Mouse (Mus musculus): ENCODE data around the gene Ddr2. TPM values are rescaled to one million over a fixed set of nuclear protein-coding genes. Genes with fewer than 3 reads are reported as not detected.
"Not testable (repeated sequence)": the region's sequence is repeated elsewhere in the genome, so short reads cannot be mapped to it uniquely, and the experiment has no call there.

Ddr2 gene
- total RNA-seq, 2 experiments from 2014 or later: 16.4 to 22.5 TPM

DNA sequence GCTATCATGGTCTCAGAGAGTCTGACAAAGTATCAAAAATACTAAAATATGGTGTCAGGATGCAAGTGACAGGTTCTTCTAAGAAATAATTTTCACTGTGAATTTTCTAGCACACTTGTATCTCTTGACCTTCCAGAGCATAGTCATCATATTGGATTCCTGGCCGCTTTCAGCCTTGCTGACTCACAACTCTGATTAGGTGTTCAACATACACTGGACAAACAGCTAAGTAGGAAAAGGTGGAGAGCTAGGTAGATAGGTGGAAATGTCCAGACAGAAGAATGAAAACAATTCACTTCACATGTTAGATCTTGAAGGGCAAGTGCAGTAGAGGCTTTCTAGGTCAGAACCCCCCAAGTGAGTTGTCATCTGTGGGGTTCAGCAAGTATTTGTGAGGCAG is 101.3 kb downstream of the Ddr2 start:
- intact Hi-C loops (cut with DNase I): no loop called here
- TF ChIP-seq CTCF (IDR thresholded peaks at IDR 0.05): no peak
- H3K4me3 ChIP-seq: no peak overlapping the region
- H3K27ac ChIP-seq: no peak overlapping the region
- no peak for DNase-seq

DNA sequence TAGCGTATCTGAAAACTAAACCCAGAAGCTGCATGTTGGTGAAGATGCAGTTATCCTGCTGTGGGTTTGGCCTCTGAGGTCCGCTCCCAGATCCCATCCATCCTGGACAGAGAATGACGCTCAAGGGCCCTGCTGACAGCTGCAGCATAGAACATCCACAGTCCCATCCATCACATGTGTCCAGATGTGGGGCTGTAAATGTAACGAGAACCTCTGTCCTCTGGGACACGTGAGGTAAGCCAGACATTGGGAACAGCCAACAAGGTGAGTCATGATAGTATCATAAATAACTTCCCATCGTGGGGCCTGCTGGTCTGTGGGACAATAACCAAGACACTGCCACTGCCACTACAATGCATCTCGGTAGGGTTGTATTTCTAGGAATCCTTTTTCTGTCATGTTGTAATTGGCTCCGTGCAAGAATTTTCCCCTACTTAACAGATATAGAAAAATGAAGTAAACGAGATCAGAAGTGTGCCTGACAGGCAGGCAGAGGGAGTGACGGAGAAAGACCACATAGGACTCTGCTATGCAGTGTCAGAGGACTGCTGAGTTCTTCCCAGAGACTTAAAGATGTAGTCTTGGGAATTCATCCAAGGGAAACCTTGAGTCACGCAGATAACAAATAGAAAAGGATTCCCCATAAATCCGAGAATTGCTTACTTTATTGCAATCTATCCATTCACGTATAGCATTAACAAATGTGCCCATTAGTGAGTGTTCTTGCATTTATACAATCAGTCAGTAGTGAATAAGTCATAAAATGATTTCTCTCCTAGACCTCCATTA is 101.9 kb downstream of the Ddr2 start:
- no peak overlapping the region for H3K4me3 ChIP-seq
- no peak for TF ChIP-seq CTCF (IDR thresholded peaks at IDR 0.05)
- H3K27ac ChIP-seq: no peak overlapping the region; the same call in 1 of the 2 replicates
- DNase-seq: no peak
- intact Hi-C loops (cut with DNase I): no loop called here

DNA sequence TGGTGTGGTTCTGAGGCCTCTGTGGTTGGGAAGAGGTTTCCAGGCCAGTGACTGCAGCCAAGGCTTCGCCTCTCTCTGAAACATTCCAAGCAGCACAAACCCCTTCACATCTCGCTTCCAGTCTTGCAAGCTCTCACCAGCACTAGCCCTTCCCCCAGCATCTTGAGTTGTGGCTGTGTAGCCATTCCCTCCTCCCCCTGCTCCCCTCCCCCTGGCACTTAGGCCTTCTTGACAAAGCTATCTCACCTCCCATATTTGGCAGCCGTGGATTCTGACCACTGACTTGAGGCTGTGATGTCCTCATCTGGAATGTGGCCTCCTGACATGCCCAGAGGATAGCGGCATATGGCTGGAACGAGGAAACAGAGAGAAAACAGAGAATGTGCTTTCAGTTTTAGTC is 104.0 kb downstream of the Ddr2 start:
- intact Hi-C loops (cut with DNase I): no loop called here
- DNase-seq: peak; percentile 57
- H3K4me3 ChIP-seq: no peak overlapping the region
- TF ChIP-seq CTCF (IDR thresholded peaks at IDR 0.05): no peak
- H3K27ac ChIP-seq: peak overlapping the region; percentile 62

DNA sequence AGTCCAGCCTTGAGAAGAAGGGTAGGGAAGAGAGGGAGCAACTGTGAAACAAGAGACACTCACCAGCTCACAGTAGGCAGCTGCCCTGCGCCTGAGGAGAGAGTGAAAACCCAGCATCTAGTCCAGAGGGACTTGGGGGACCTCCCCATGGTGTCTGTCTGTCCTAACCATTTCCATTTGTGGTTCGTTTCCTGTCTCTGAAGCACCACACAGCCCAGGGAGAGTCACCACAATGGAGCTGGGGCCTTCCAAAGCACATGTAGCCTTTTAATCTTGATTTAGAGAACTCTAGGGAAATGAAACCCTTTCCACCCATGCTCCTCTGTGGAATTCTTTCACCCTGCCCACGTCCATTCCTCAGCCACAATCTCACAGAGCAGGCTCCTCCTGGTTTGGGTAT is 105.3 kb downstream of the Ddr2 start:
- H3K4me3 ChIP-seq: no peak overlapping the region
- no peak for DNase-seq
- intact Hi-C loops (cut with DNase I): no loop called here
- TF ChIP-seq CTCF (IDR thresholded peaks at IDR 0.05): no peak
- H3K27ac ChIP-seq: no peak overlapping the region

DNA sequence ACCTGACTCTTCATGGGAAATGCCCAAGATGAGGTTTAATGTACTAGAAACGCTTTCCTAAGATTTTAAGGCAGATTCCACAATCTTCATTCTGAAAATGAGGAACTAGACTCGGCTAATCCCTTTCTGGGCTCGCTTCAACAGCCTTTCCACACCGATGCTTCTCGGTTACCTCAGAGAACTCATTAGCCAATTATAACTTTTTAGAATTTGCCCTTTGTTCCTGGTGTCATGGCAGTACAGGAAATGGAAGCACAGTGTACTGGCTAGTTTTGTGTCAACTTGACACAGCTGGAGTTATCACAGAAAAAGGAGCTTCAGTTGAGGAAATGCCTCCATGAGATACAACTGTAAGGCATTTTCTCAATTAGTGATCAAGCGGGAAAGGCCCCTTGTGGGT is 116.7 kb downstream of the Ddr2 start:
- intact Hi-C loops (cut with DNase I); H3K27ac ChIP-seq; DNase-seq; H3K4me3 ChIP-seq: not testable (repeated sequence)

DNA sequence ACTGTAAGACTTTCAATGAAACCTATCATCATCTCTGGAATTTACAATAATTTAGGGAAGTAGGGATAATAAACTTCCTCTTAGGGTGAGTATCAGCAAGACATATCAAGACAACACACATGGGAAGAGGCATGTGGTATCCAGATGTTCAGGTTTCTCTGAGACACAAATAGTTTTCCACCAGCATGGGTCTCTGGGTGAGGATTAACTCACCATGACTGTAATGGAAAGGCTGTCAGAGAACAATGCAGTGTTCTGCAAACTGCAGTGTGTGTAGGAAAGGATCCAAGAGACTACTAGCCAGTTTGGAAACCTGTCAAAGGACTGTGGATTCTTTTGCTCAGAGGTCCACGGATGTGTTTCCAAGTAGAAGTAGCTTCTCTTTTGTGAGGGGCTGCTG is 124.4 kb downstream of the Ddr2 start:
- DNase-seq: no peak
- intact Hi-C loops (cut with DNase I): no loop called here
- Histone ChIP-seq H3K27ac (0 out of 2 replicates have a peak overlapping the region, but pooled peaks have one; percentile 31), H3K4me3 (no peak overlapping the region)
- TF ChIP-seq CTCF (IDR thresholded peaks at IDR 0.05): no peak

DNA sequence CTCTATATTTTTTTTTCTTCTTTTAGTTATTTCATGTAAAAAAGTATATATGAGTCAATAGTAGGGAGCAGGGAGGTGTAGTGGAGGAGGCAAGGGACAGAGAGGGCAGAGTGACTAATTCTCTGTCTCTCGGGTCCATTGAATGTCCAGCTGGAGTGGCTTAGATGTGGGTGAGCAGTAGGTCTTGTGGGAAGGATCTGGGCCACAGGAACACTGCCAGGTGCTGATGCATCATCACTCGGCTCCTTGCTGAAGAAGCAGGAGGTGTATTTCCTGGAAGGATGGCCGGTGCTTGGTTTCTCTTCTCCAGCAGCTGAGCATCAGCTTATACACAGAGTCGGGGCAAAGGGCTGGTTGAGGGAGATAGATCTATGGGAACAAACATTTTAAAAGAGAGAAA is 132.9 kb downstream of the Ddr2 start:
- no peak for TF ChIP-seq CTCF (IDR thresholded peaks at IDR 0.05)
- no peak for DNase-seq
- H3K4me3 ChIP-seq: no peak overlapping the region
- intact Hi-C loops (cut with DNase I): no loop called here
- H3K27ac ChIP-seq: no peak overlapping the region

DNA sequence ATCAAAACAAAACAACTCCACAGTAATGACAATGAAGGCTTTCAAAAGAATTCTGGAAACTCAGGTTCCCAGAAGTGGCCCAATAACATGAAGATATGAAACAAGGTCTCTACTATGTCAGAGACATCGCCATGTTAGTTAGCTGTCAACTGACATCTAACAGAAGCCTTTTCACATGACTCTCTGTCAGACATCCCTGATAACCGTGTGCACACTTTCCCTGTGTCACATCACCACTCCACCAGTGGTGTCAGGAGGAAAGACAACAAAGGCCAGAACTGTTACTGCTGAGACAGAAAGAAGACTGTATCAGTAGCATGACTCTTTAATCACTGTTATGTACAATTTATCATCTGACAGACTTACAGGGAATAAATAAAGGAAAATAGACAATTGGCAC is 138.6 kb downstream of the Ddr2 start:
- TF ChIP-seq CTCF (IDR thresholded peaks at IDR 0.05): no peak
- H3K4me3 ChIP-seq: no peak overlapping the region
- no peak for DNase-seq
- no peak overlapping the region for H3K27ac ChIP-seq
- intact Hi-C loops (cut with DNase I): loop anchor here (5.0 kb wide), 1 partner anchor 80 kb away; no protein-coding TSS in a partner anchor

DNA sequence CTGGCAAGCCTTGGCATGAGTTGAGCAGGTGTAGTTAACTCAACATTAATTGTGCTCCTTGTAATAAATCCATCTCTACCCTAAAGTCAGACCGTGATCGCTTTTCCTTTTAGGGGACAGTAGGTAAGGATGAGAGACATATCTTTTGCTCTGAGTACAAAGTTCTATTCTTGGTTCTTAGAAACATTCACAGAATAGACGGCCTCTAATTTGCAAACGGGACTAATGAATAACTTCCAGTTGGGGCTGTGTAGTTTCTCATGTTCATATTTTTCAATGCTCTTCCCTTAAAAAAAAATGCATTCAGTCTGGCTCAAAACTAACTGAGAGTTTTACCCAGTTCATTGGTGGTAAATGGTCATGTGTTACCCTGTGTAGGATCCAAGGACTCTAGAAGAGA is 139.6 kb downstream of the Ddr2 start:
- no peak overlapping the region for H3K27ac ChIP-seq
- DNase-seq: no peak
- no peak for TF ChIP-seq CTCF (IDR thresholded peaks at IDR 0.05)
- intact Hi-C loops (cut with DNase I): loop anchor here (5.0 kb wide), 1 partner anchor 81 kb away; no protein-coding TSS in a partner anchor
- H3K4me3 ChIP-seq: no peak overlapping the region

DNA sequence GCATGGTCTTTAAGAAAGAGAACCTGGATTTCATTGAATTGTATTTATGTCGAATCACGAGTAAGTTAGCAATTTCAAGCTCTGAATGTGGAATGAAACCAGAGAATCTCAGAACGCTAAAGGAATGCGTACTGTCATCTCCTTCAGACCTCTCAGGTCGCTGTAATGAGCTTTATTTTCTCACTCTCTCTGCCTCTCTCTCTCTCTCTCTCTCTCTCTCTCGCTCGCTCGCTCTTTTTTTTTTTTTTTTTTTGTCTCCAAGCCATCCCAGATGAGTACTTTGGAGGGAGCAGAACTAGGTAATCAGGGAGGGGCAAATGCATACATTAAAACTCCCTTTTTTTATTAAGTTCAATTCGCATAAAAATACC is 141.1 kb downstream of the Ddr2 start:
- H3K27ac ChIP-seq: peak overlapping the region; percentile 86
- peak overlapping the region; percentile 90 for H3K4me3 ChIP-seq
- no peak for TF ChIP-seq CTCF (IDR thresholded peaks at IDR 0.05)
- DNase-seq: no peak
- intact Hi-C loops (cut with DNase I): loop anchor here (1.0 to 5.0 kb wide), 2 partner anchors 168 to 438 kb away; partner anchors contain the start of gene Nuf2

DNA sequence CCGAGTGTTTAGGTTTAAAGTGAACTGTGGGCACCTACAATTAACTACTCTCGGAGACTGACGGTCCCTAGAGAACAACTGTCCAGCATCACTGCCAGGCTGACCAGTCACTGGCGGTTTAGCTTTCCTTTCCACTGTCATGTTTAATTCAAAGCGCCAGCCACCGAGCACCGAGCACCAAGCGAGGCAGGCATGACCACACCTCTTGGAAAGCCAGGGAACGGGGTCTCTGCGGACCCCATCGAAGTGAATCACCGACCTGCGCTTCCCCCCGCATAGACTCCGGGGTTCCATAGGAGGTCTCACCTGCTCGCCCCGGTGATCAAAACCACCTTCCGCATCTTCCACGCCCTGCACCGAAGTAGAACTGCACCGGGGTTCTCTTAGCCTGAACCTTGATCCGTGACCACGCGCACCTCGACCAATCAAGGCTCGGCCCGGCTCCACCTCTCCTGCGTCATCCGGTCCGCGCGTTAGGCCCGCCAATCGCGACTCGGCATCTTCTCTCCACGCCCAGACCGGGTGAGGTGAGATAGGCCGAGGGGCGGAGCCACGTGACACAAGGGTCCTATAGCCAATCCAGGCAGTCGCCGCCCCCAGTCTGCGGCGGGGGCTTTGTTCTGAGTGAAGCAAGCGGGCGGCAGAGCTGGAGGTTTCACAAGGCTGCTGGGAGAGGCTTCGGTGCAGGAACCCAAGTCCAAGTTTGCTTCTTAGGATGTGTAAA is 141.6 kb downstream of the Ddr2 start, which contains the start of gene Hsd17b7:
Gene Hsd17b7 (minus strand): TSS at position 450 of the 724 bp plus-strand sequence.
- TF ChIP-seq CTCF (IDR thresholded peaks at IDR 0.05): no peak
- Histone ChIP-seq H3K27ac (peak within 1 kb of the TSS; percentile 86), H3K4me3 (peak within 1 kb of the TSS; percentile 90)
- intact Hi-C loops (cut with DNase I): loop anchor here (1.0 to 5.0 kb wide), 2 partner anchors 168 to 438 kb away; partner anchors contain the start of gene Nuf2
- DNase-seq: peak; percentile 100

DNA sequence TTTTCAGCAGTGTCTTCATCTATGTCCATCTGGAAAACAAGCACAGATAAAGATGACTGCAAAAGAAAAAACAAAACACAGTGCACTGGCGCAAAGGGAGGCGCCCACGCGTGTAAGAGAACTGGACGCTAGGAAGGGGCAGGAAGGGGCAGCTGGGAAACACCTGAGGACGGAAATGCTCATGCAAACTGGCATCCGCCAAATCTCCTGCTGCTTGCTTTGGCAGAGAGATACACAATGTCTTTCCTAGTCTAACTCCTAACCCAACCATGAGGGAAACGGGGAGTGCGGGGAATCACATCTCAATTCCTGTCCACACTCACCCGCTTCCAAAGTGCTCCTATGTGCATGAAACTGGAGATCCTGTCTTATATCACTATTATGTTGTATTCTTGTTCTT is 157.5 kb downstream of the Ddr2 start:
- intact Hi-C loops (cut with DNase I): no loop called here
- Histone ChIP-seq H3K27ac (no peak overlapping the region), H3K4me3 (no peak overlapping the region)
- no peak for TF ChIP-seq CTCF (IDR thresholded peaks at IDR 0.05)
- DNase-seq: no peak

DNA sequence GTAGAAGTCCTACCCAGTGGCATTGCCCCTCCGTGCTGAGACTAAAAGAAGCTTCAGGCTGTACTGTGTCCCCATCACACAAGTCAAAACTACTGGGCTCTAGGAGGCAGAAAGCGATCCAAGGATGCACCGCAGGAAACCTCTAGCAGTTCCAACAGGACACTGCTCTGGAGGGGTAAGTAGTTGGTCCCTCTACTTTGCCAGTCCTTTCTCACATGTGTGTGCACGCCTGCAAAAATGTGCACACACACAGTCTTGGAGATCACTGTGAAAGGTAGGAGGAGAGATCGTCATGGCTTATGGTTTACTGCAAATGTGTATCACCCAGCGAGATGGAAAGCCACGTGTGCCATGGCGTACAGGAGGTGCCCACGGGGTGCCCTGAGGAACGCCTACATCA is 157.9 kb downstream of the Ddr2 start:
- no peak for DNase-seq
- TF ChIP-seq CTCF (IDR thresholded peaks at IDR 0.05): no peak
- Histone ChIP-seq H3K27ac (no peak overlapping the region), H3K4me3 (no peak overlapping the region)
- intact Hi-C loops (cut with DNase I): no loop called here
